Mouse (Mus musculus): Measurements from ENCODE around the gene Cstb.

- TF ChIP-seq CTCF (IDR thresholded peaks at IDR 0.05; ENCODE audit: low read depth, low read length) = no peak
- TF ChIP-seq POLR2A (IDR thresholded peaks at IDR 0.05; ENCODE audit: insufficient read depth, low read length) = no peak
Observed at GRCm38 (mm10) chr10:78432853-78433252, 7.4 kb downstream of the Cstb start.
